Mouse (Mus musculus): ENCODE measurements around the gene 3110021N24Rik. TPM values are rescaled to one million over a fixed set of nuclear protein-coding genes. Genes with fewer than 3 reads are reported as not detected.

Gene 3110021N24Rik
- polyA plus RNA-seq, 1 experiment from 2014 or later = 2.0 TPM

- Histone ChIP-seq H3K4me3 (ENCODE audit: low read depth, low read length) (no peak overlapping the region), H3K36me3 (ENCODE audit: control insufficient read depth, insufficient read depth, low read length) (no peaks in the 10 kb centered on the region), H3K4me1 (replicated peaks; ENCODE audit: control insufficient read depth, insufficient read depth, low read length) (no peaks in the 10 kb centered on the region), H3K4me2 (replicated peaks; ENCODE audit: low read depth, low read length) (no peak overlapping the region), H3K9ac (ENCODE audit: low read depth, low read length) (no peak overlapping the region), H3K9me3 (ENCODE audit: control insufficient read depth, low read length) (no peaks in the 10 kb centered on the region), H3K27me3 (ENCODE audit: control insufficient read depth, insufficient read depth, low read length) (no peaks in the 10 kb centered on the region), H3K27ac (ENCODE audit: low read depth, low read length) (no peak overlapping the region)
- no peak for DNase-seq (ENCODE audit: low spot score)
- no peak for ATAC-seq (ENCODE audit: low FRiP score)
- 38% methylated on average over 8 of the region's 8 CpGs for WGBS
Measured at GRCm38 (mm10) chr4:108782421-108783085, 63.1 kb downstream of the 3110021N24Rik start.

GRCm38 (mm10) chr4:108789258-108789936 lies 69.9 kb downstream of the 3110021N24Rik start:
- H3K9me3 ChIP-seq (ENCODE audit: control insufficient read depth, low read length) = no peaks in the 10 kb centered on the region
- no peak overlapping the region for H3K4me3 ChIP-seq (ENCODE audit: low read depth, low read length)
- no peaks in the 10 kb centered on the region for H3K27me3 ChIP-seq (ENCODE audit: control insufficient read depth, insufficient read depth, low read length)
- H3K4me1 ChIP-seq (replicated peaks; ENCODE audit: control insufficient read depth, insufficient read depth, low read length) = no peaks in the 10 kb centered on the region
- H3K4me2 ChIP-seq (replicated peaks; ENCODE audit: low read depth, low read length) = no peak overlapping the region
- no peak overlapping the region for H3K27ac ChIP-seq (ENCODE audit: low read depth, low read length)
- DNase-seq (ENCODE audit: low spot score) (no peak), ATAC-seq (ENCODE audit: low FRiP score) (no peak)
- no peak overlapping the region for H3K9ac ChIP-seq (ENCODE audit: low read depth, low read length)
- no peaks in the 10 kb centered on the region for H3K36me3 ChIP-seq (ENCODE audit: control insufficient read depth, insufficient read depth, low read length)
- WGBS = 81% methylated on average over 6 of the region's 6 CpGs

- H3K27ac ChIP-seq (ENCODE audit: low read depth, low read length) = no peak overlapping the region
Measured at GRCm38 (mm10) chr4:108790507-108790906, 71.1 kb downstream of the 3110021N24Rik start.

GRCm38 (mm10) chr4:108793941-108794340 lies 74.5 kb downstream of the 3110021N24Rik start:
- no peak for ATAC-seq (ENCODE audit: low FRiP score)
- H3K9me3 ChIP-seq (ENCODE audit: control insufficient read depth, low read length) = no peaks in the 10 kb centered on the region
- no peak overlapping the region for H3K4me2 ChIP-seq (replicated peaks; ENCODE audit: low read depth, low read length)
- WGBS = 67% methylated on average over 1 of the region's 1 CpGs
- DNase-seq (ENCODE audit: low spot score) = no peak
- no peak overlapping the region for H3K9ac ChIP-seq (ENCODE audit: low read depth, low read length)
- H3K27me3 ChIP-seq (ENCODE audit: control insufficient read depth, insufficient read depth, low read length) = no peaks in the 10 kb centered on the region
- H3K4me1 ChIP-seq (replicated peaks; ENCODE audit: control insufficient read depth, insufficient read depth, low read length) = no peaks in the 10 kb centered on the region
- no peak overlapping the region for H3K27ac ChIP-seq (ENCODE audit: low read depth, low read length)
- no peak overlapping the region for H3K4me3 ChIP-seq (ENCODE audit: low read depth, low read length)
- H3K36me3 ChIP-seq (ENCODE audit: control insufficient read depth, insufficient read depth, low read length) = no peaks in the 10 kb centered on the region

More at GRCm38 (mm10) chr4:108790507-108790906, 71.1 kb downstream of the 3110021N24Rik start:
- DNase-seq (ENCODE audit: low spot score) = no peak
- no peak for ATAC-seq (ENCODE audit: low FRiP score)
- no peak overlapping the region for H3K4me2 ChIP-seq (replicated peaks; ENCODE audit: low read depth, low read length)
- H3K4me3 ChIP-seq (ENCODE audit: low read depth, low read length) = no peak overlapping the region
- H3K9me3 ChIP-seq (ENCODE audit: control insufficient read depth, low read length) = no peaks in the 10 kb centered on the region
- H3K4me1 ChIP-seq (replicated peaks; ENCODE audit: control insufficient read depth, insufficient read depth, low read length) = no peaks in the 10 kb centered on the region
- no peak overlapping the region for H3K9ac ChIP-seq (ENCODE audit: low read depth, low read length)
- H3K36me3 ChIP-seq (ENCODE audit: control insufficient read depth, insufficient read depth, low read length) = no peaks in the 10 kb centered on the region
- H3K27me3 ChIP-seq (ENCODE audit: control insufficient read depth, insufficient read depth, low read length) = no peaks in the 10 kb centered on the region
- WGBS = 50% methylated on average over 1 of the region's 1 CpGs

GRCm38 (mm10) chr4:108796701-108797100 lies 77.3 kb downstream of the 3110021N24Rik start:
- no peaks in the 10 kb centered on the region for H3K27me3 ChIP-seq (ENCODE audit: control insufficient read depth, insufficient read depth, low read length)
- no peaks in the 10 kb centered on the region for H3K9me3 ChIP-seq (ENCODE audit: control insufficient read depth, low read length)
- H3K4me2 ChIP-seq (replicated peaks; ENCODE audit: low read depth, low read length) = no peak overlapping the region
- ATAC-seq (ENCODE audit: low FRiP score) = no peak
- H3K27ac ChIP-seq (ENCODE audit: low read depth, low read length) = no peak overlapping the region
- 63% methylated on average over 4 of the region's 4 CpGs for WGBS
- no peak overlapping the region for H3K4me3 ChIP-seq (ENCODE audit: low read depth, low read length)
- no peaks in the 10 kb centered on the region for H3K36me3 ChIP-seq (ENCODE audit: control insufficient read depth, insufficient read depth, low read length)
- no peaks in the 10 kb centered on the region for H3K4me1 ChIP-seq (replicated peaks; ENCODE audit: control insufficient read depth, insufficient read depth, low read length)
- DNase-seq (ENCODE audit: low spot score) = no peak
- no peak overlapping the region for H3K9ac ChIP-seq (ENCODE audit: low read depth, low read length)

GRCm38 (mm10) chr4:108798083-108798830 lies 78.8 kb downstream of the 3110021N24Rik start:
- Histone ChIP-seq H3K9me3 (ENCODE audit: control insufficient read depth, low read length) (no peaks in the 10 kb centered on the region), H3K36me3 (ENCODE audit: control insufficient read depth, insufficient read depth, low read length) (no peaks in the 10 kb centered on the region), H3K4me1 (replicated peaks; ENCODE audit: control insufficient read depth, insufficient read depth, low read length) (no peaks in the 10 kb centered on the region), H3K27me3 (ENCODE audit: control insufficient read depth, insufficient read depth, low read length) (no peaks in the 10 kb centered on the region), H3K4me2 (replicated peaks; ENCODE audit: low read depth, low read length) (no peak overlapping the region), H3K4me3 (ENCODE audit: low read depth, low read length) (no peak overlapping the region), H3K9ac (ENCODE audit: low read depth, low read length) (no peak overlapping the region), H3K27ac (ENCODE audit: low read depth, low read length) (no peak overlapping the region)
- WGBS = 67% methylated on average over 2 of the region's 2 CpGs
- DNase-seq (ENCODE audit: low spot score) = peak; percentile 80
- peak; percentile 83 for ATAC-seq (ENCODE audit: low FRiP score)

- Histone ChIP-seq H3K27me3 (ENCODE audit: control insufficient read depth, insufficient read depth, low read length) (no peaks in the 10 kb centered on the region), H3K9me3 (ENCODE audit: control insufficient read depth, low read length) (no peaks in the 10 kb centered on the region), H3K4me1 (replicated peaks; ENCODE audit: control insufficient read depth, insufficient read depth, low read length) (no peaks in the 10 kb centered on the region), H3K4me3 (ENCODE audit: low read depth, low read length) (no peak overlapping the region), H3K27ac (ENCODE audit: low read depth, low read length) (no peak overlapping the region), H3K36me3 (ENCODE audit: control insufficient read depth, insufficient read depth, low read length) (no peaks in the 10 kb centered on the region), H3K9ac (ENCODE audit: low read depth, low read length) (no peak overlapping the region), H3K4me2 (replicated peaks; ENCODE audit: low read depth, low read length) (no peak overlapping the region)
- ATAC-seq (ENCODE audit: low FRiP score) (no peak), DNase-seq (ENCODE audit: low spot score) (no peak)
- WGBS = 86% methylated on average over 2 of the region's 2 CpGs
Measured at GRCm38 (mm10) chr4:108803535-108803934, 84.1 kb downstream of the 3110021N24Rik start.

GRCm38 (mm10) chr4:108811142-108811541 lies 91.7 kb downstream of the 3110021N24Rik start:
- no peaks in the 10 kb centered on the region for H3K27me3 ChIP-seq (ENCODE audit: control insufficient read depth, insufficient read depth, low read length)
- ATAC-seq (ENCODE audit: low FRiP score) (no peak), DNase-seq (ENCODE audit: low spot score) (no peak)
- no peak overlapping the region for H3K27ac ChIP-seq (ENCODE audit: low read depth, low read length)
- H3K36me3 ChIP-seq (ENCODE audit: control insufficient read depth, insufficient read depth, low read length) = no peaks in the 10 kb centered on the region; the same call in 1 of the 2 replicates
- no peak overlapping the region for H3K4me2 ChIP-seq (replicated peaks; ENCODE audit: low read depth, low read length)
- H3K9ac ChIP-seq (ENCODE audit: low read depth, low read length) = no peak overlapping the region
- no peak overlapping the region for H3K4me3 ChIP-seq (ENCODE audit: low read depth, low read length)
- 72% methylated on average over 4 of the region's 4 CpGs for WGBS
- H3K4me1 ChIP-seq (replicated peaks; ENCODE audit: control insufficient read depth, insufficient read depth, low read length) = no peaks in the 10 kb centered on the region
- no peaks in the 10 kb centered on the region for H3K9me3 ChIP-seq (ENCODE audit: control insufficient read depth, low read length)
